Mouse (Mus musculus) small intestine, adult 2 months (tissue): ENCODE data around the gene Vps45. TPM values are rescaled to one million over a fixed set of nuclear protein-coding genes. Genes with fewer than 3 reads are reported as not detected.
A peak's percentile ranks its signal among the peaks of the same experiment; 100 is the strongest.
"Not testable (repeated sequence)": the region's sequence is repeated elsewhere in the genome, so short reads cannot be mapped to it uniquely, and the experiment has no call there.

Source experiments
- H3K27ac ChIP-seq: fragments of 200-500 bp; 2 replicates; pipeline ENCODE4 v1.5.1; 2012; ENCODE audit warnings: low read depth, low read length, control low read depth, inconsistent platforms; ENCODE audit not compliant: insufficient read depth
- H3K27me3 ChIP-seq: fragments of 200-500 bp; 2 replicates; pipeline ENCODE4 v1.6.1; 2012; ENCODE audit warnings: mild to moderate bottlenecking, moderate library complexity, low read length, inconsistent platforms; ENCODE audit not compliant: control insufficient read depth, insufficient read depth
- H3K36me3 ChIP-seq: fragments of 200-500 bp; 2 replicates; pipeline ENCODE4 v1.6.1; 2012; ENCODE audit warnings: mild to moderate bottlenecking, low read length, control low read depth, inconsistent platforms; ENCODE audit not compliant: control insufficient read depth, insufficient read depth
- H3K4me1 ChIP-seq: fragments of 200-500 bp; 2 replicates; pipeline ENCODE4 v1.6.1; 2012; ENCODE audit warnings: low read length, inconsistent platforms, mixed read lengths; ENCODE audit not compliant: control insufficient read depth, insufficient read depth, insufficient read length
- H3K4me3 ChIP-seq: fragments of 200-500 bp; 2 replicates; pipeline ENCODE4 v1.5.1; 2012; ENCODE audit warnings: low read depth, mild to moderate bottlenecking, control low read depth, inconsistent platforms, low read length, moderate library complexity
- CTCF ChIP-seq: fragments of 200-500 bp; IDR thresholded peaks from 2 replicates; pipeline ENCODE4 v1.5.1; 2012; ENCODE audit warnings: low read depth, mild to moderate bottlenecking, control low read depth, inconsistent platforms, low read length, moderate library complexity, mixed read lengths; ENCODE audit not compliant: insufficient replicate concordance, insufficient read length; ENCODE audit errors: extremely low read depth
- POLR2A ChIP-seq: fragments of 200-500 bp; IDR thresholded peaks from 2 replicates; pipeline ENCODE4 v1.6.1; 2012; ENCODE audit warnings: low read depth, mild to moderate bottlenecking, control low read depth, inconsistent platforms, low read length, moderate library complexity
- WGBS: fragments of 180-500 bp; shearing (Covaris S2); methylation state at CpG from one replicate; pipeline ENCODE4 v1.1.7; 2018; 5-methylcytosine and 5-hydroxymethylcytosine counted together
- polyA plus RNA-seq: library from polyadenylated mRNA; depleted of rRNA; stranded (reverse); fragments of >200 nt; gene quantifications from 2 replicates; pipeline ENCODE4 v1.2.3, GENCODE M21; 2012

Vps45 gene
- polyA plus RNA-seq, 1 experiment = 2.5 TPM

- WGBS = 68% methylated on average over 6 of the region's 6 CpGs
- Histone ChIP-seq H3K4me3 (no peak overlapping the region), H3K27me3 (no peaks in the 10 kb centered on the region)
Observed at GRCm38 (mm10) chr3:96055294-96055693, 3.0 kb downstream of the Vps45 start.

GRCm38 (mm10) chr3:96051839-96052238 is 6.4 kb downstream of the Vps45 start:
- Histone ChIP-seq H3K4me3 (no peak overlapping the region), H3K36me3 (peaks cover 7% of the 10 kb centered on the region), H3K4me1 (peaks cover 6% of the 10 kb centered on the region; the same call in 1 of the 2 replicates), H3K27me3 (no peaks in the 10 kb centered on the region), H3K27ac (no peak overlapping the region)
- TF ChIP-seq CTCF (peak; percentile 46; the same call in 1 of the 2 replicates), POLR2A (no peak)
- 53% methylated on average over 2 of the region's 2 CpGs for whole genome bisulfite sequencing

More at GRCm38 (mm10) chr3:96055294-96055693, 3.0 kb downstream of the Vps45 start:
- Histone ChIP-seq H3K36me3 (peaks cover 4% of the 10 kb centered on the region; the same call in 1 of the 2 replicates), H3K4me1 (peaks cover 6% of the 10 kb centered on the region; the same call in 1 of the 2 replicates), H3K27ac (no peak overlapping the region)
- no peak for TF ChIP-seq POLR2A
- TF ChIP-seq CTCF = no peak

- H3K27me3 ChIP-seq = no peaks in the 10 kb centered on the region
- H3K4me3 ChIP-seq = no peak overlapping the region
- 88% methylated on average over 4 of the region's 4 CpGs for WGBS
- no peak overlapping the region for H3K27ac ChIP-seq
- H3K36me3 ChIP-seq = peaks cover 11% of the 10 kb centered on the region
- peaks cover 6% of the 10 kb centered on the region; the same call in 1 of the 2 replicates for H3K4me1 ChIP-seq
- TF ChIP-seq CTCF = no peak
Observed at GRCm38 (mm10) chr3:96051186-96051585, 7.1 kb downstream of the Vps45 start.

DNA sequence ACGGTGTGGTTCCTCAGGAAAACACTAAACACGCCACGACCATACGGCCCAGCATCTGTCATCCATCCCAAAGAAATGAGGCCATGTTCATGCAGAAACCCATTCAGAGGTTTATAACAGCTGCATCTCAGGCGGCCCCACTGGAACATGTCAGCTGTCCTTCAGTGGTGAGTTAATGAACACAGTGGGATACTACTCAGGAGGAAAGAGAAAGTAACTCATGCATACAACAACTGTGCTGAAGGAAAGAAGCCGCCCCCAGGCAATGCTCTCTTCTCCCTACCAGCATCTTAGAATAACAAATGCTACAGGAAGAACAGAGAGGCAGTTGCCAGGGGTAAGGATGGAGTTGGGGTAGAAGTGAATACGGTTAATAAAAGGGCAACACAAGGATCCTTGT is 7.5 kb downstream of the Vps45 start:
- no peak overlapping the region for H3K4me3 ChIP-seq
- no peaks in the 10 kb centered on the region for H3K27me3 ChIP-seq
- WGBS = 90% methylated on average over 7 of the region's 7 CpGs
- TF ChIP-seq POLR2A = no peak
- TF ChIP-seq CTCF = no peak
- no peak overlapping the region for H3K27ac ChIP-seq
- peaks cover 15% of the 10 kb centered on the region for H3K36me3 ChIP-seq
- H3K4me1 ChIP-seq = peaks cover 5% of the 10 kb centered on the region; the same call in 1 of the 2 replicates

DNA sequence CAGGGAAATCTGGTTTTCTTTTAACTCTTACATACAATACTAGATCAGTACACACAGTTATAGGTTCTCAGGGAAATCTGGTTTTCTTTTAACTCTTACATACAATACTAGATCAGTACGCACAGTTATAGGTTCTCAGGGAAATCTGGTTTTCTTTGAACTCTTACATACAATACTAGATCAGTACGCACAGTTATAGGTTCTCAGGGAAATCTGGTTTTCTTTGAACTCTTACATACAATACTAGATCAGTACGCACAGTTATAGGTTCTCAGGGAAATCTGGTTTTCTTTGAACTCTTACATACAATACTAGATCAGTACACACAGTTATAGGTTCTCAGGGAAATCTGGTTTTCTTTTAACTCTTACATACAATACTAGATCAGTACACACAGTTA is 13.7 kb downstream of the Vps45 start:
- H3K27me3 ChIP-seq, H3K27ac ChIP-seq, H3K4me3 ChIP-seq, H3K4me1 ChIP-seq: not testable (repeated sequence)
- WGBS = 94% methylated on average over 3 of the region's 3 CpGs
- H3K36me3 ChIP-seq = peaks cover 21% of the 10 kb centered on the region

DNA sequence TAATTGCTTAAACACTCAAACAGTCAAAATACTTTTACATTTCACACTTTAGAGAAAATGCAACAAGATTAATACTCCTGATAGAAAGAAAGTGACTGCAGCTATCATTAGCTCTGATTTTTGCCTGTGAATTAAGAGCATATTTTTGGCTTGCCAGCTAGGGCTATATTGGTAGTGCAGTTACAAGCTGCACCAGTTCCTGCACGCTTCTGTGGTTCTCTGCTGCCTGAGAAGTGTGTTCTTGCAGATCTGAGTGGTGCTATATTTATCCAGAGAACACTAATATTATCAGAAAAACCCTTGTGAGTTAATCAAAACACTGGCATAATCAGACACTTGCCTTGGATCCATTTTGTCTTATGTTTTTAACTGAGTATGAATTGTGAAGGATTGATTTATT is 15.2 kb downstream of the Vps45 start:
- Histone ChIP-seq H3K36me3 (peaks cover 24% of the 10 kb centered on the region), H3K4me3 (no peak overlapping the region), H3K4me1 (no peaks in the 10 kb centered on the region), H3K27me3 (no peaks in the 10 kb centered on the region), H3K27ac (no peak overlapping the region)
- WGBS = 91% methylated on average over 1 of the region's 1 CpGs
- TF ChIP-seq POLR2A = no peak
- TF ChIP-seq CTCF = no peak

GRCm38 (mm10) chr3:96041079-96041478 is 17.2 kb downstream of the Vps45 start:
- Histone ChIP-seq H3K27ac (no peak overlapping the region), H3K36me3 (peaks cover 16% of the 10 kb centered on the region), H3K4me3 (no peak overlapping the region), H3K27me3 (no peaks in the 10 kb centered on the region), H3K4me1 (no peaks in the 10 kb centered on the region)
- no peak for TF ChIP-seq CTCF
- no peak for TF ChIP-seq POLR2A
- 97% methylated on average over 6 of the region's 6 CpGs for WGBS

DNA sequence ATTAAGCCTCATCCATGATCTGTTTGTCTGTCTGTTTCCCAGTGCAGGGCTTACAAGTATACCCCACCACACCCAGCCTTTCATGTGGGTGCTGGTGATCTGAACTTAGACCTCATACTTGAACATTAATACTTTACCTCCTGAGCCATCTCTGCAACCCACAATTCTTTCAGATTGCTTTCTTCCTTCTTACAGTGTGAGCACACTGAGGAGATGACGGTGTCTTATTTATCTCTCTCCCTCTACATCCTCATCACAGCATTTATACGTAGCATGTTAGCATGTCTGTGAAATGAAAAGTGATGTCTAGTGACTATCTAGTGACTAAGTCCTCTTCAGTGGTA is 17.6 kb downstream of the Vps45 start:
- Histone ChIP-seq H3K27ac (no peak overlapping the region), H3K4me1 (no peaks in the 10 kb centered on the region), H3K36me3 (peaks cover 12% of the 10 kb centered on the region), H3K27me3 (no peaks in the 10 kb centered on the region), H3K4me3 (no peak overlapping the region)
- 97% methylated on average over 2 of the region's 2 CpGs for WGBS
- TF ChIP-seq CTCF (no peak), POLR2A (no peak)
